Mouse (Mus musculus): ENCODE data around the gene Eif5a2. TPM values are rescaled to one million over a fixed set of nuclear protein-coding genes. Genes with fewer than 3 reads are reported as not detected.
A peak's percentile ranks its signal among the peaks of the same experiment; 100 is the strongest.

The Eif5a2 gene
- polyA plus RNA-seq (2015; fragmentation: Nextera tagmentation; extraction: Ambion mirVana) = 2.8 and 3.2 TPM in 2 replicates

GRCm38 (mm10) chr3:28780994-28781393 lies at the start of gene Eif5a2:
Gene Eif5a2 (plus strand): TSS chr3:28781276.
- WGBS = 2% methylated on average over 46 of the region's 46 CpGs
- Histone ChIP-seq H3K9ac (ENCODE audit: low read depth, low read length) (peak within 1 kb of the TSS; percentile 35), H3K27ac (ENCODE audit: low read depth, low read length) (no peak within 1 kb of the TSS), H3K36me3 (ENCODE audit: control insufficient read depth, insufficient read depth) (no peaks in the 10 kb centered on the region), H3K4me3 (ENCODE audit: low read depth, low read length) (peak within 1 kb of the TSS; percentile 61), H3K9me3 (ENCODE audit: control insufficient read depth) (no peaks in the 10 kb centered on the region), H3K4me2 (replicated peaks; ENCODE audit: low read depth) (peak within 1 kb of the TSS; percentile 99), H3K27me3 (replicated peaks; ENCODE audit: control insufficient read depth, insufficient read depth, low read length) (no peaks in the 10 kb centered on the region), H3K4me1 (replicated peaks; ENCODE audit: control insufficient read depth, insufficient read depth, low read length) (no peaks in the 10 kb centered on the region; the same call in 1 of the 2 replicates)
- TF ChIP-seq CTCF (IDR thresholded peaks at IDR 0.05; ENCODE audit: low read depth) = no peak
- ATAC-seq = peak; percentile 99

DNA sequence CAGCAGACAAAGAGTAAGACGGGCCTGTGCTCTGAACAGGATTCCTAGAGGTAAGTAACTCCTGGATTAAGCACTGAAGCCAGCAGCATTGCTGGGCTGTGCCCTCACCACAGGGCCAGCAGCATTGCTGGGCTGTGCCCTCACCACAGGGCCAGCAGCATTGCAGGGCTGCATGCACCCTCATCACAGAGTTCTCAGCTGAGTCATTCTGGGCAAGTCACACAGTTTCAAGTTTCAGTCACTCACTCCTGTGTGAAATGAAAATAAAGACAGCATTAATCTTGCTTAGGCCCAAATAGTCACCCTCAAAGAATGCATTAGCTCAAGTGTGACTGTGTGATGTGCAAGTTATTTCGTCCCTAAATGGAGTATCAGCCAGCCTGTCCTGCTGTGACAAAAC lies 46.4 kb upstream of the Eif5a2 start:
- Histone ChIP-seq H3K4me2 (replicated peaks; ENCODE audit: low read depth) (no peak overlapping the region), H3K9ac (ENCODE audit: low read depth, low read length) (no peak overlapping the region), H3K9me3 (ENCODE audit: control insufficient read depth) (no peaks in the 10 kb centered on the region), H3K36me3 (ENCODE audit: control insufficient read depth, insufficient read depth) (no peaks in the 10 kb centered on the region), H3K4me1 (replicated peaks; ENCODE audit: control insufficient read depth, insufficient read depth, low read length) (no peaks in the 10 kb centered on the region), H3K27ac (ENCODE audit: low read depth, low read length) (no peak overlapping the region), H3K4me3 (ENCODE audit: low read depth, low read length) (no peak overlapping the region), H3K27me3 (replicated peaks; ENCODE audit: control insufficient read depth, insufficient read depth, low read length) (no peaks in the 10 kb centered on the region)
- no peak for TF ChIP-seq CTCF (IDR thresholded peaks at IDR 0.05; ENCODE audit: low read depth)
- 87% methylated on average over 2 of the region's 2 CpGs for WGBS
- no peak for ATAC-seq

GRCm38 (mm10) chr3:28736981-28737380 lies 44.1 kb upstream of the Eif5a2 start:
- TF ChIP-seq CTCF (IDR thresholded peaks at IDR 0.05; ENCODE audit: low read depth) = no peak
- H3K27ac ChIP-seq (ENCODE audit: low read depth, low read length) = no peak overlapping the region
- no peak overlapping the region for H3K4me3 ChIP-seq (ENCODE audit: low read depth, low read length)
- ATAC-seq = peak; percentile 82
- no peak overlapping the region for H3K4me2 ChIP-seq (replicated peaks; ENCODE audit: low read depth)
- H3K36me3 ChIP-seq (ENCODE audit: control insufficient read depth, insufficient read depth) = no peaks in the 10 kb centered on the region
- no peak overlapping the region for H3K9ac ChIP-seq (ENCODE audit: low read depth, low read length)
- H3K9me3 ChIP-seq (ENCODE audit: control insufficient read depth) = no peaks in the 10 kb centered on the region
- H3K27me3 ChIP-seq (replicated peaks; ENCODE audit: control insufficient read depth, insufficient read depth, low read length) = no peaks in the 10 kb centered on the region
- WGBS = 35% methylated on average over 2 of the region's 2 CpGs
- H3K4me1 ChIP-seq (replicated peaks; ENCODE audit: control insufficient read depth, insufficient read depth, low read length) = no peaks in the 10 kb centered on the region

DNA sequence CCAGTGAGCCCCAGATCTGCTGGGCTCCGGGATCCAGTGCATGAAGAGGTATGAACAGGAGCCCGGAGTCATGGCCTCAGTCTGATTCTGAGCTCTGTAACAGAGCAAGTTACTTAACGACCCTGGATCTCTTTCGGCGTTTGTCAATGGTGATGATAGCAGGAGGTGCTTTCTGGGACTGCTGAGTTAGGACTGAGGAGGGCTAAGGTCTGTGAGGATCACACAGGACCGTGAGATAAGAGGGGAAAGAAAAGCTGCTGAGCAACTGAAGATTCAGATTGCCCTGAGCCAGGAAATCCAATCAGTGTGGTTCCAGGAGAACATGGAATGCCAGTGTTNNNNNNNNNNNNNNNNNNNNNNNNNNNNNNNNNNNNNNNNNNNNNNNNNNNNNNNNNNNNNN lies 40.7 kb upstream of the Eif5a2 start:
- Histone ChIP-seq H3K27ac (ENCODE audit: low read depth, low read length) (peak overlapping the region; percentile 70), H3K4me3 (ENCODE audit: low read depth, low read length) (no peak overlapping the region), H3K4me2 (replicated peaks; ENCODE audit: low read depth) (no peak overlapping the region; the same call in 1 of the 2 replicates), H3K9me3 (ENCODE audit: control insufficient read depth) (no peaks in the 10 kb centered on the region), H3K36me3 (ENCODE audit: control insufficient read depth, insufficient read depth) (no peaks in the 10 kb centered on the region), H3K9ac (ENCODE audit: low read depth, low read length) (no peak overlapping the region), H3K27me3 (replicated peaks; ENCODE audit: control insufficient read depth, insufficient read depth, low read length) (no peaks in the 10 kb centered on the region), H3K4me1 (replicated peaks; ENCODE audit: control insufficient read depth, insufficient read depth, low read length) (no peaks in the 10 kb centered on the region)
- 27% methylated on average over 6 of the region's 6 CpGs for WGBS
- no peak for TF ChIP-seq CTCF (IDR thresholded peaks at IDR 0.05; ENCODE audit: low read depth)
- ATAC-seq = peak; percentile 60

DNA sequence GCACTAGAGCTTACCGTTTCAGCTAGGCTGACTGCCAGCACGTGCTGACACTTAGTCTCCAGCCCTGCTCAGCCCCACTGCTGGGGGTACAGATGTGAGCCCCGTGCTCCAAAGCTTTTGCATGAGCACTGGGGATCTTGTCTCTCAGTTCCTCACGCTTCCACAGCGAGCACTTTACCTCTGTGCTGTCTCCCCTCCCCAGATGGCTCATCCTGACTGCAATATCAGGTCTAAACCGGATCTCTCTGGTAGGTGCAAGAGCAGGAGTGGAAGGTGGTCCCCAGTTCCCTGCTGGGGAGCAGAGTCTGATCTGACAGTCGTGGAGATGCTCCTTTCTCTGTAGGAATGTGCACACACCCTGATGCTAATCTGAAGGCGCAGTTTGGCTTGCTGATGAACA lies 37.8 kb upstream of the Eif5a2 start:
- no peak overlapping the region for H3K4me3 ChIP-seq (ENCODE audit: low read depth, low read length)
- no peak overlapping the region for H3K4me2 ChIP-seq (replicated peaks; ENCODE audit: low read depth)
- no peak for TF ChIP-seq CTCF (IDR thresholded peaks at IDR 0.05; ENCODE audit: low read depth)
- H3K27me3 ChIP-seq (replicated peaks; ENCODE audit: control insufficient read depth, insufficient read depth, low read length) = no peaks in the 10 kb centered on the region
- H3K27ac ChIP-seq (ENCODE audit: low read depth, low read length) = no peak overlapping the region
- no peaks in the 10 kb centered on the region for H3K36me3 ChIP-seq (ENCODE audit: control insufficient read depth, insufficient read depth)
- no peak overlapping the region for H3K9ac ChIP-seq (ENCODE audit: low read depth, low read length)
- WGBS = 55% methylated on average over 8 of the region's 8 CpGs
- no peak for ATAC-seq
- H3K9me3 ChIP-seq (ENCODE audit: control insufficient read depth) = no peaks in the 10 kb centered on the region
- no peaks in the 10 kb centered on the region for H3K4me1 ChIP-seq (replicated peaks; ENCODE audit: control insufficient read depth, insufficient read depth, low read length)

- TF ChIP-seq CTCF (IDR thresholded peaks at IDR 0.05; ENCODE audit: low read depth) = peak; percentile 99
- H3K27me3 ChIP-seq (replicated peaks; ENCODE audit: control insufficient read depth, insufficient read depth, low read length) = no peaks in the 10 kb centered on the region
- H3K9me3 ChIP-seq (ENCODE audit: control insufficient read depth) = no peaks in the 10 kb centered on the region
- no peak overlapping the region for H3K4me2 ChIP-seq (replicated peaks; ENCODE audit: low read depth)
- no peak overlapping the region for H3K27ac ChIP-seq (ENCODE audit: low read depth, low read length)
- H3K36me3 ChIP-seq (ENCODE audit: control insufficient read depth, insufficient read depth) = no peaks in the 10 kb centered on the region
- no peaks in the 10 kb centered on the region for H3K4me1 ChIP-seq (replicated peaks; ENCODE audit: control insufficient read depth, insufficient read depth, low read length)
- H3K4me3 ChIP-seq (ENCODE audit: low read depth, low read length) = no peak overlapping the region
- 33% methylated on average over 7 of the region's 7 CpGs for WGBS
- peak; percentile 84 for ATAC-seq
- H3K9ac ChIP-seq (ENCODE audit: low read depth, low read length) = no peak overlapping the region
These were observed 35.1 kb upstream of the Eif5a2 start for GRCm38 (mm10) chr3:28745835-28746483.
